Mouse (Mus musculus): Measurements from ENCODE around the gene 4930415O20Rik.

Gene 4930415O20Rik

DNA sequence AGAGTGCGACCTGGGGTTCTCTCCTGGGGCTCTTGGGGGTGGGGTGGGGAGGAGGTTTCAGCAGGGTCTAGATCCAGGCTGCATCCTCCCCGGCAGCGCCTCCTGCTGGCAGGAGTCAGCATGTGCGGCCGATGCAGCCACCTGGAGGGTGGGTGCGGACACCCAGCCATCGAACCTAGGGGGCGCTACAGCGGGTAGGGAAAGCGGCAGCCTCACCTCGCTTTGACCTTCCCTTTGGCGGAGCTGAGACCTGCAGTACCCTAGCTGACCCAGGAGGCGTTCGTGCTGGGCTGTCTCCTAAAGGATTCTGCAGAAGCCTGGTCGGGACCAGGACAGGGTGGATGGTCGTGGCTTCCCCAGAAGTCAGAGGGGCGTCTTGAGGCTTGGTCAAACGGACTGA, 60.7 kb downstream of the 4930415O20Rik start:
- peak; percentile 56 for DNase-seq (ENCODE audit: low spot score)

DNA sequence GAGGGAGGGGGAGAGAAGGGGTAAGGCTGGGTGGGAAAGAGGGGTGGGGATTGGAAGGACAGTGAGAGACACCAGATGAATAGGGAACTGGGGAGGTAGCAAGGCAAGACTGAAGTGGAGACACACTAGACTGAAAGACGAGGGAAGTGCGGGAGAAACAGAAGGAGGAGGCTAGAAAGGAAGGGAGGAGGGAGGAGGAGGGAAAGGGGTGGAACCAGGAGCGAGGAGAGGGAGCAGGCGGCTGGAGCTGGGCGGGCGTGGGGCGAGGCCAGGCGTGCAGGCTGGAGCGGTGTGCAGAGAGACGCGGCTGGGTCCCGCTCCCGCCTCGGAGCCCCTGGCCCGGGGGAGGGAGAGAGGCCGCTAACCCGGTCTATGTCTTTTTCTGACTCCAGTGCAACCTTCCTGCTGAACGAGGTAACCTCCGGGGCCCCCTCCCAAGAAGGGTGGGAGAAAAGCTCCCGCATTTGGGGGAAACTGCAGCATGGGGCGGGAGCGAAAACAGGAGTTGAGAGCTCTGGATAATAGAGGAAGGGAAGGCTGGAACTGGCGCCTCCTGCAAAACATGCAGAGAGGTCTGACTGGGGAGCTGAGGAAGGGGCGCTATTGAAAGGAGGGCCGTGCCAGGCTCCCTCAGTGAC, 61.4 kb downstream of the 4930415O20Rik start:
- no peak for DNase-seq (ENCODE audit: low spot score)

DNA sequence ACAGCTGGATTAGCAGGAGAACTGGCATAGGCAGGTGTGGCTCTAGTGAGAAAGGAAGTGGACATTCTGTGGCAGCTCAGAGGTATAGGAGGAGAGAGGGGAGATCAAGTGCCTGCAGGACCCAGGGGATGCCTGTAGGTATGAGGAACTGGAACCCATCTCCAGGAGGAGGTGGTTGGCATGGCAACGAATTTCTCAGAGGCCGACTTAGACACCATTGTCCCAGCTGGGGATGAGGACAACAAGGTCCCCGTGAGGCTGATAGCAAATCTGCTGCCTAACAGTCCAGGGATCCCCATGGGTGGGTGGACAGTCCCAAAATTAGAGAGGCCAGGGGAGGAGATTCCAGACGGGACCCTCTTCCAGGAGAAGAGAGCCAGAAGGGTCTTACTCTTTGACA, 62.1 kb downstream of the 4930415O20Rik start:
- no peak for DNase-seq (ENCODE audit: low spot score)

DNA sequence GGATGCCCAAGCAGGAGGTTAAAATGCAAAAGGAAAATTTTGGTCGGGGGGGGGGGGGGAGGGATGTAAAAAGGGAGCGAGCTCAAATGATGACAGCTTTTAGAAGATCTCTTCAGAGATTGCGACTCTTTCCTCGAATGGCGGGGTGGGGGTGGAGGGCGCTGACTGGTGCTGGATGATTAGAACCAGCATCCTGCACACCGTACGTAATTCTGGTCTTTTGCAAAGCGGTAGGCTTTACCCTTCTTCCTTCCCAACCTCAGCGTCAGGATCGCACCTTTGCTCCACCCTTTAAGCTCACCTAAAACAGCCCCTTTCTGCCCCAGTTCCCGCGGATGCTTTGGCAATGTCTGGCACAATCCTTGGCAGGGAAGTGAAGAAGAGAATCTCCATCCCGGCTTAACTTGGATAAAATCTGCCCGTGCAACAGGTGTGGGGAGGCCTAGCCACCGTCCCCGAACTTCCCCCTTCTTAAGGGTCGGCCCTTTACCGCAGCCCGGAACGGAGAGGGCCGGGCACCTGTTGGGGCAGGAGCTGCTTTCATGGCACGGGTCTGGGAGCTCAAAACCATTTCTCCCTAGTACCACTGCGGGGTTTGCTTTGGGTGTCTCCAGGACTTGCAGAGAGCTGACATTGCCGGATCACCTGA, 63.1 kb downstream of the 4930415O20Rik start:
- no peak for DNase-seq (ENCODE audit: low spot score)

DNA sequence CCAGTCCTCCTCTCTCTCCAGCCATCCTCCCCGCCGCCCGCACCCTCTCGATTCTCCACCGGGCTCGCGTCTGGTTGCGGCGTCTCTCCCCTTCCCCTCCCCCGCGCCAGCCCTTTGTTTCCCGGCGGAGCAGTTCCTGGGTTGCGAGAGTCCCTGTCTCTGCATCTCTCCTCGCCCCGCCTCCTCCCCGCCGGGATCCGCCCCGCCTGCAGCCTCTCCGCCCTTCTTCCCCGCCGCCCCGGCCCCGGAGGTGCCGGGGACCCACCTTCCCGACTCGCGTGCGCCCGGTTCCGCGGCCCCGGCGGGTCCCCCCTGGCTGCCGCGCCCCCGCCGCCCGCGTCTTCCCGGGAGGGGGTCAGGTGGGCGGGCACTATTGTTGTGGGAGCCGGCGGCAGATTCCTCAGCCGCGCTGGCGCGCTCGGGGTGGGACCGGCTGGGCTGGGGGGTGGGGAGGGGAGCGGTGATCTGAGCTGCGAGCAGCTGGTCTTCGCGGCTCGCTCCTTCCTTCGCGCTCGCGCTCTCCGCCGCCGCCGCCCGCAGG, 63.8 kb downstream of the 4930415O20Rik start:
- peak; percentile 17 for DNase-seq (ENCODE audit: low spot score)

DNA sequence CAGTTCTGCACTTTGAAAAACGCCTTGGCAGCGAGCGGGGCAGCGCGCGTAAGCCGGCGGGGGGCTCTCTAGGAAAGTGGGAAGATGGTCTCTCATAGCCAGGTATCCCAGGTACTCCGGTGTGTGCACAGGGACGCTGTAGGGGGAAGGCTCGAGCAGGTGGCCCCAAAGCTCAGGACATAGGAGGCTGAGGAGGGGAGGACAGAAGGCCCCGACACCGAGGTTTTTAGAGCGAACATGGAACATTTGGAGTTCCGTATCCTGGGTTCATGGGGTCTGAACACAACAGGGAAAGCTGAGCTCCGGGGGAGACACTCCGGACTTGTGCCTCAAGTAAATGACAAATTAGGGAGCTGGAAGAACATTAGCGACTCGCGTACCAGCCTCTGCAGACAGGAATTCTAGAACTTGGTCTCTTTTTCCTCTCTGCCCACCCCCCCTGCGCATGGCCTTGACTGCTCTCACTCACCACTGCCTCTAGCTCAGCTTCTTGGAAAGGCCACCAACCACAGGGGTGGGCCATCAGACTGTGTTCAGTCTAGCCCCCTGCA, 64.6 kb downstream of the 4930415O20Rik start:
- DNase-seq (ENCODE audit: low spot score): no peak

DNA sequence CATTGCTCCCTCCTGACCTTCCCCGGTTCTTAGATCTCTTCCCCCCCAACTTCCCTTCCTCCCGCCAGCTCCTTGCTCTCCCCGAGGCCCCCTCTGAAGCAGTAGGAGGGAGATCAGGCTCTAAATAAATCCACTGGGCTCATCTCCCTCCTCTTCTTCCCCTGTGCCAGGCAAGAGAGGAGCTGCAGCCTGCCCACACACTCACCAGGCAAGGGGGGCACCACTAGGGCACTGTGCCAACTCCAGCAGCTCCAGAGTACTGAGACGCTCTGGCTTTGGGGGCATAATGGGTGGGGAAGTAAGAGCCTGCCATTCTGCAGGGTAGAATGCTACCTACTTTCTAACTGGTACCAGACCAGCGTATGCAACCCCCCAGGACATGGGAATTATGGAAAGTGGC, 65.7 kb downstream of the 4930415O20Rik start:
- no peak for DNase-seq (ENCODE audit: low spot score)

DNA sequence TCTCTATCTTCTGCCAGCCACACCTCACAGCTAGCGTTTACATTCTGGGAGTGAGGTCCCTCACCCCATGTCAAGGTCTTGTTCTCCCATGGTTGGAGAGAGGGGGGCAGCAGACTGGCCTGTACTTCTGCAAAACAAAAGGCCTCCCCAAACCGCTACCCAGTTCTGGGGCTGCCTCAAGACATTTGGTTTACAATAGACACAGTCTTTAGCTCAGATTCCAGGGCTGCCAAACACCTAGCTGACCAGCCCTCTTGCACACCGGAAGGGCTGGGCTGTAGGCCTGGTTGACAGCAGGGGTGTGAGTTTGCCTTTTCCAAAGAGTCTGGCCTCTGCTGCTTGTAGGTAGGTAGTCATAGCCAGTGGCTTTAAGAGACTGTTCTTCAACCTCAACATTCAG, 66.4 kb downstream of the 4930415O20Rik start:
- no peak for DNase-seq (ENCODE audit: low spot score)

Measured in spleen, adult 12 weeks (tissue).